Mouse (Mus musculus) heart, embryonic 12.5 days (tissue): ENCODE data around the gene 1810049J17Rik. TPM values are rescaled to one million over a fixed set of nuclear protein-coding genes. Genes with fewer than 3 reads are reported as not detected.

Source experiments
- ATAC-seq: fragments of 200-750 bp; cut with Nextera tagmentation; 2 replicates; pipeline ENCODE4 v1.8.0; 2017; ENCODE audit warnings: moderate TSS enrichment, moderate library complexity; ENCODE audit not compliant: insufficient number of reproducible peaks, low FRiP score
- H3K27ac ChIP-seq: fragments of 300-500 bp; sonication (generic); 2 replicates; pipeline ENCODE4 v1.5.1; 2016; ENCODE audit warnings: mild to moderate bottlenecking, moderate library complexity; ENCODE audit not compliant: poor library complexity, severe bottlenecking
- H3K27me3 ChIP-seq: fragments of 300-500 bp; sonication (generic); replicated peaks from 2 replicates; pipeline ENCODE4 v1.6.1; 2016; ENCODE audit warnings: mild to moderate bottlenecking, moderate library complexity
- H3K36me3 ChIP-seq: fragments of 300-500 bp; sonication (generic); 2 replicates; pipeline ENCODE4 v1.6.1; 2016; ENCODE audit warnings: mild to moderate bottlenecking, moderate library complexity
- H3K4me1 ChIP-seq: fragments of 300-500 bp; sonication (generic); replicated peaks from 2 replicates; pipeline ENCODE4 v1.6.1; 2016; ENCODE audit warnings: mild to moderate bottlenecking
- H3K4me2 ChIP-seq: fragments of 300-500 bp; sonication (generic); 2 replicates; pipeline ENCODE4 v1.6.1; 2016; ENCODE audit warnings: mild to moderate bottlenecking, moderate library complexity
- H3K4me3 ChIP-seq: fragments of 300-500 bp; sonication (generic); 2 replicates; pipeline ENCODE4 v1.5.1; 2016; ENCODE audit warnings: mild to moderate bottlenecking
- H3K9ac ChIP-seq: fragments of 300-500 bp; sonication (generic); 2 replicates; pipeline ENCODE4 v1.6.1; 2016; ENCODE audit warnings: mild to moderate bottlenecking, moderate library complexity
- H3K9me3 ChIP-seq: fragments of 300-500 bp; sonication (generic); replicated peaks from 2 replicates; pipeline ENCODE4 v1.6.1; 2016; ENCODE audit warnings: mild to moderate bottlenecking, moderate library complexity
- WGBS: fragments of 180-500 bp; shearing (Covaris S2); methylation state at CpG from one replicate; pipeline ENCODE4 v1.1.7; 2016; 5-methylcytosine and 5-hydroxymethylcytosine counted together
- polyA plus RNA-seq: library from polyadenylated mRNA; unstranded; fragments of >200 nt; fragmentation: Nextera tagmentation; extraction: Ambion mirVana; gene quantifications from 2 replicates; pipeline ENCODE4 v1.2.1, GENCODE M21; 2016

The 1810049J17Rik gene
- polyA plus RNA-seq, 1 experiment from 2014 or later, result 0.73 TPM

DNA sequence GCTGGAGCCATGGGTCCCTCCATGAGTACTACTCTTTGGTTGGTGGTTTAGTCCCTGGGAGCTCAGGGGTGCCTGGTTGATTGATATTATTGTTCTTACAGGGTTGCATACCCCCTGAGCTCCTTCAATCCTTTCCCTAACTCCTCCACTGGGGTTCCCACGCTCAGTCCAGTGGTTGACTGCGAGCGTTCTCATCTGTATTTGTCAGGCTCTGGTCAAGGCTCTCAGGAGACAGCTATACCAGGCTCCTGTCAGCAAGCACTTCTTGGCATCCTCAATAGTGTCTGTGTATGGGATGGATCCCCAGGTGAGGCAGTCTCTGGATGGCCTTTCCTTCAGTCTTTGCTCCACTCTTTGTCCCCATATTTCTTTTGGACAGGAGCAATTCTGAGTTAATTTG, 25.2 kb upstream of the 1810049J17Rik start:
- Histone ChIP-seq H3K9me3 (no peaks in the 10 kb centered on the region), H3K4me3 (no peak overlapping the region), H3K27me3 (no peaks in the 10 kb centered on the region), H3K4me2 (no peak overlapping the region), H3K4me1 (no peaks in the 10 kb centered on the region; the same call in 1 of the 2 replicates), H3K27ac (no peak overlapping the region), H3K36me3 (peaks cover 50% of the 10 kb centered on the region), H3K9ac (no peak overlapping the region)
- no peak for ATAC-seq
- 95% methylated on average over 3 of the region's 3 CpGs for WGBS

DNA sequence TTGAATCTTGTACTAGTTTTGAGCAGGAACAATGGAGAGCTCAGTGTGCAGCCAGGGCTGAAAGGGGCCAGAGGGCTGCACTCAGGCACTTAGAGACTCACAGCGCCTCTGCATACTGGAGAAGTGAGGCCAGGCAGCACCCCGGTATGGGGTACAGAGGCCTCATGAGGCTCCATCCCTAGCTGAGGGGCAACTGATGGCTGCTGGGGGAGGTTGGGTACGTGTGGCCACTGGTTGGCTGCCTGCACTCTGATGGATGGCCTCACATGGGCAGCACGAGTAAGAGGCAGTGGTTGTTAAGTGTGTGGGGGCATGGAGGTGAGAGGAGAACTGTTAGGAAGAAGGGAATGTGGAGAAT, 19.7 kb upstream of the 1810049J17Rik start:
- Histone ChIP-seq H3K27ac (0 out of 2 replicates have a peak overlapping the region, but pooled peaks have one; percentile 44), H3K4me3 (no peak overlapping the region), H3K9ac (no peak overlapping the region), H3K36me3 (peaks cover 27% of the 10 kb centered on the region), H3K4me1 (peaks cover 17% of the 10 kb centered on the region), H3K4me2 (no peak overlapping the region), H3K9me3 (no peaks in the 10 kb centered on the region), H3K27me3 (no peaks in the 10 kb centered on the region)
- 49% methylated on average over 4 of the region's 4 CpGs for WGBS
- no peak; the same call in 1 of the 2 replicates for ATAC-seq

DNA sequence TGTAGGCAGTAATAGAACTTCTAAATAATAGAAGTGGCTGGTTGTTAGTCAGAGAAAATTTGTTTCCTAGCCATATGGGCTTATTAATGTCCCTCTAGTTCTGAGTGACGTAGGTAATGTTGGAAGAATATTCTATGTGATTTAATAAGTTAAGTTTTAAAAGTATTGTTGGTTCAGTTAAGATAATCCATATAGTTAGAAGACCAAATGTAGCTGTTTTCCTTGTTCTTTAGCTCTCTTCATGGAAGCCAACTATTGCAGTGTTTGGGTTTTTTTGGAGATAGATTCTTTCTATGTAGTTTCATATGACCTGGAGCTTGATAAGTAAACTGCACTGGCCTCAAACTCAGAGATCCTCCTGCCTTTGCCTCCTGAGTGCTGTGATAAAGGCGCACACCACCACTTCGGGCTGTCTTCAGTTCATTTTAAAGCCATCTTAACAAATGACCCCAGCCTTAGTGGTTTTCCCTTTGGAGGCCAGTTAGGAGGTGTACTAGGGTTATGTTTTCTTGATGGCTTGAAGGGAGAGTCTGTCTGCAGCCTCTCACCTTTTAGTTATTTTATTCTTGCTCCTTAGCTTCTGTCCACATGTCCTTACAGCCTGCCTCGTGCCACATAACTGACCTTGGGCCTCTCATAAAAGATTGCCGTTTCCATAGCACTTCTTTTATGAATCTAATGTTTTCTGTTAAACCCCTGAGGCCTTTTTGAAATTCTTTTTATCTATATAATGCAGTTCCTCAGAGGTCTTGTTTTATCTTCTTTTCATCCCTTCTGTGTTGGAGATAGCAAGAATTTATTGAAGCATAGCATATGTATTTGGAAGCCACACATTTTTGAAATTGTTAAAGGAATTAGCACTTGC, 19.1 kb upstream of the 1810049J17Rik start:
- no peak for ATAC-seq
- Histone ChIP-seq H3K27ac (no peak overlapping the region; the same call in 1 of the 2 replicates), H3K4me1 (peaks cover 22% of the 10 kb centered on the region), H3K9me3 (no peaks in the 10 kb centered on the region), H3K36me3 (peaks cover 24% of the 10 kb centered on the region), H3K27me3 (no peaks in the 10 kb centered on the region), H3K9ac (no peak overlapping the region), H3K4me3 (no peak overlapping the region), H3K4me2 (no peak overlapping the region)
- 59% methylated on average over 5 of the region's 5 CpGs for WGBS

DNA sequence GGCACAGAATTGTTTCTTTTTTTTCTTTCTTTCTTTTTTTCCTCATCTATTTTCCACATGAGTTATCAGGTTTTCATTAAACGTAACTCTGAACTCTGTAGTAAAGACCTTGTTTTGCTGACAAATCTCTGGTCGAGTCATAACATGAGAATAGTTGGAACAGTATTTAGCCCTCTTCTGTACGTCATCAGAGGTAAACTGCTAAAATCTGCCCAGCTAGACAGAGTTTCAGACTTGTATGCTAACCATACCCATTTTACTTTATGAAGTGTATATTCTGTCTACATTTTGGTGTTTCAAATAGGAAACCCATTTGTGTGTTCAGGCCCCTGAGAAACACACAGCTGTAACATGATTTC, 16.1 kb upstream of the 1810049J17Rik start:
- 49% methylated on average over 3 of the region's 3 CpGs for WGBS
- Histone ChIP-seq H3K9ac (no peak overlapping the region), H3K4me2 (no peak overlapping the region), H3K4me3 (no peak overlapping the region), H3K27me3 (no peaks in the 10 kb centered on the region), H3K4me1 (peaks cover 38% of the 10 kb centered on the region), H3K36me3 (peaks cover 3% of the 10 kb centered on the region), H3K27ac (no peak overlapping the region), H3K9me3 (no peaks in the 10 kb centered on the region)
- ATAC-seq, result peak; percentile 33; the same call in 1 of the 2 replicates

DNA sequence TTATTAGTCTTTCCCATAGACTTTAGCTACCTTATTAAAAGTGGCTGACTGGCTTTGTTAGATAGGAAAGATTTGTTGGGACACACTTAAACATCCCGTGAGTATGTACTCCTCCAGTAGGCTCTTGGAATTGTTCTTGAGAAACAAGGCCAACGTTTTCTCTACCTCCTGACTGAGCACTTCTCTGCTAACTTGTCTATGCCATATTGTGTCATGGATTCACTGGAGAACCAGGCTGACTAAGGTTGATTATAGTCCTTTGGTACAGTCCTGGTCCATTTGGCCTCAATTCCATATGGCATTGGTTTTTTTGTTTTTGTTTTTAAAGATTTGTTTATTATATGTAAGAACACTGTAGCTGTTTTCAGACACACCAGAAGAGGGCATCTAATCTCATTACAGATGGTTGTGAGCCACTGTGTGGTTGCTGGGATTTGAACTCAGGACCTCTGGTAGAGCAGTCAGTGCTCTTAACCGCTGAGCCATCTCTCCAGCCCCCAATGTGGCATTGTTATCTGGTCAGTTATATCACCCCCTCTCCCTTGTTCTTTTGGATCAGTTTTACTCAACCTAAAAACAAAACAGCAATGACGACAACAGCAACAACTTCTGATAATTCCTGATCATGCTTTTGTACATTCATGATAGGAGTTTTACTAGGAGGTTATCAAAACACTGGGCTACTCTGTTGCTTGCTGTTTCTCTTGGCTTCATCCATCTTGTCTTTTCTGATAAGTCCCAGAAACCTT, 15.5 kb upstream of the 1810049J17Rik start:
- ATAC-seq, result peak; percentile 61; the same call in 1 of the 2 replicates
- Histone ChIP-seq H3K4me2 (no peak overlapping the region), H3K27ac (no peak overlapping the region), H3K9me3 (no peaks in the 10 kb centered on the region), H3K4me1 (peaks cover 38% of the 10 kb centered on the region), H3K9ac (no peak overlapping the region), H3K4me3 (no peak overlapping the region), H3K27me3 (no peaks in the 10 kb centered on the region), H3K36me3 (peaks cover 3% of the 10 kb centered on the region)
- 73% methylated on average over 4 of the region's 4 CpGs for WGBS

DNA sequence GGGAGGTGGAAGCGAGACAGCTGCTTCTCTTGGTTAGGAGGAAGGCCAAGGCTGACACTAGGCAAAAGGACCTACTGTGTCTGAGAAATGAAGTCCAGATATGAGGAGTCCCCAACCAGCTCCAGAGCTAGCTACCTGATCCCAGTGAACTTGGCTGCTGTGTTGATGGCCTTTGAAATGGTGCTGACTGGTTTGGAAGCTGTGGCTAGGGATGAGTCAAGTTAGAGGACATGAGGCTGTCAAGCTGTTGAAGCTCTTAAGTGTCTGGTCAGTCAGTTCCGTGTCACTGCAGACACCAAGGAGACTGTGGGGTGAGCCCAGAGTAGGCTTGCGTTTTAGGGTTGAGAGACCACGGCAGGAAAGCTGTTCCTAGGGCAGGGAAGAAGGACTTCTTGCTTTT, 12.7 kb upstream of the 1810049J17Rik start:
- WGBS, result 69% methylated on average over 4 of the region's 4 CpGs
- no peak for ATAC-seq
- H3K4me1 ChIP-seq, result peaks cover 52% of the 10 kb centered on the region
- H3K36me3 ChIP-seq, result no peaks in the 10 kb centered on the region
- no peak overlapping the region for H3K4me3 ChIP-seq
- H3K27me3 ChIP-seq, result no peaks in the 10 kb centered on the region
- H3K9me3 ChIP-seq, result no peaks in the 10 kb centered on the region
- H3K4me2 ChIP-seq, result no peak overlapping the region
- no peak overlapping the region for H3K9ac ChIP-seq
- no peak overlapping the region for H3K27ac ChIP-seq

DNA sequence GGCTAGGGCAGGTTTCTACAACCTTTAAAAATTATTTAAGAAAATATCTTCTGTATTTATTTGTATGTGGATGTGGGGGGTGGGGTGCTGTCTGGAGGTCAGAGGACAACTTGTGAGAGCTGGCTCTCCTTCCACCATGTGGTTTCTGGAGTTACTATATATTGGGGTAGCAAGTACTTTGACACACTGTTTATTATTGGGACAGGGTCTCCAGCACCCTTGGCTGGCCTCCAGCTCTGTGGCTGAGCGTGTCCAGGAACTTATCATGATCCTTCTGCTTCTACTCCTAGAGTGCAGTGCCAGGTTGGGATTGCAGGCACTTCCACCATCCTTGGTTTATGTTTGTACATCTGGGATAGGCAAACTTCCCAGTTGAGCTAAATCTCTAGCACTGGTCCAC, 9.6 kb upstream of the 1810049J17Rik start:
- Histone ChIP-seq H3K9me3 (no peaks in the 10 kb centered on the region), H3K27ac (peak overlapping the region; percentile 71), H3K9ac (no peak overlapping the region), H3K36me3 (no peaks in the 10 kb centered on the region), H3K27me3 (no peaks in the 10 kb centered on the region), H3K4me2 (0 out of 2 replicates have a peak overlapping the region, but pooled peaks have one; percentile 26), H3K4me3 (no peak overlapping the region), H3K4me1 (peaks cover 43% of the 10 kb centered on the region)
- WGBS, result 24% methylated on average over 1 of the region's 1 CpGs
- 0 out of 2 replicates have a peak, but pooled peaks have one; percentile 9 for ATAC-seq

DNA sequence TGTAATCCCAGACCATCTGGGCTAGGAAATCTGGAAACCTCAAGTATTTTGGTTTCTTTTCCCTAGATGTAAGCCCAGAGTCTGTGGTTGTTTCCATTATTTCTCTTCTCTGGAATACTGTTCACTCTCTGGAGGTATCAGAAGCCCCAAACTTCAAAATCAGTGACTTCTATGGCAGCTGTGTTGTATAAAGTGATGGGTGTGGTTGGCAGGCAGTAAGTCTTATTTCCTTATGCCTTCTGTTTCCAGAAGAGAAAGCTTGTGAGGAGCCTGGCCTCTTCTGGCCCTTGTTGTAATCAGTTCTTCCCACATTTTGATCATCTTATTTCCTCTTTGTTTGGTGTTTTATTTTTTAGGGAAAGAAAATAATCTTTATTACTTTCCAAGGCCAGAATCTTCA, 9.2 kb upstream of the 1810049J17Rik start:
- Histone ChIP-seq H3K9me3 (no peaks in the 10 kb centered on the region), H3K4me1 (peaks cover 45% of the 10 kb centered on the region), H3K4me3 (no peak overlapping the region), H3K27ac (peak overlapping the region; percentile 71), H3K9ac (no peak overlapping the region), H3K27me3 (no peaks in the 10 kb centered on the region), H3K4me2 (no peak overlapping the region), H3K36me3 (peaks cover under 1% of the 10 kb centered on the region; the same call in 1 of the 2 replicates)
- no peak for ATAC-seq

DNA sequence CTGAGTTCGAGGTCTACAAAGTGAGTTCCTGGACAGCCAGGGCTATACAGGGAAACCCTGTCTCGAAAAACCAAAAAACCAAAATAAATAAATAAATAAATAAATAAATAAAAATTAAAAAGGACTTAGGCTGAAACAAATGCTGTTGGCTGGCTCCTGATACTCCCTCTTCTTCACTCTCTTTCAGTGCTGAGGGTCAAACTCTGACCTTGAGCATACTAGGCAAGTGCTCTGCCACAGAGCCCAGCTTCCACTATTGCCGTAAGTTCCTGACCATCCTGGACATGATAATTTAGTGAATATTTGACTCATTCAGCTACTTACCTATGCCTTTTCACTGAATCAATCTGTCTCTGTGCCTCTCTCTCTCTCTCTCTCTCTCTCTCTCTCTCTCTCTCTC, 8.7 kb upstream of the 1810049J17Rik start:
- Histone ChIP-seq H3K9me3 (no peaks in the 10 kb centered on the region), H3K27me3 (no peaks in the 10 kb centered on the region), H3K4me1 (peaks cover 47% of the 10 kb centered on the region), H3K9ac (no peak overlapping the region), H3K27ac (peak overlapping the region; percentile 71), H3K4me2 (no peak overlapping the region), H3K36me3 (peaks cover 6% of the 10 kb centered on the region; the same call in 1 of the 2 replicates), H3K4me3 (no peak overlapping the region)
- WGBS, result 80% methylated on average over 3 of the region's 3 CpGs
- no peak for ATAC-seq

DNA sequence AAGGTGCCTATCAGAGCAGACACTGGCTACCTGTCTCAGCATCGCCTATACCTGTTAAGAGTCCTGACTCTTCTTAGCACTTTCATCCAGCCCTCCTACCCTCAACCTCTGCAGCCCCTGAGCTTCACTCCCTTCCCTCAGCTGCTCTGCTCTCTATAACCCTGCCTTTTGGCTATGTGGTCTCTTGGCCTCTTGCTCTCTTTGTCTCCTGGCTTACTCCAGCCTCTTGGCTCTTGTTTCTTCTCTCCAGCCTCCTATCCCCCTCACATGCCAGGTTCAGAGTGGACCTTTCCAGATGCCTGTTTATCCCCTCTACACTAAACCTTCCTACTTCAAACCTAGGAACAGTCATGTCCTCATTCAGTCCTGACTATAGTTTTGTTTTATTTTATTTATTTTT, 2.6 kb upstream of the 1810049J17Rik start:
- H3K9ac ChIP-seq, result no peak overlapping the region

DNA sequence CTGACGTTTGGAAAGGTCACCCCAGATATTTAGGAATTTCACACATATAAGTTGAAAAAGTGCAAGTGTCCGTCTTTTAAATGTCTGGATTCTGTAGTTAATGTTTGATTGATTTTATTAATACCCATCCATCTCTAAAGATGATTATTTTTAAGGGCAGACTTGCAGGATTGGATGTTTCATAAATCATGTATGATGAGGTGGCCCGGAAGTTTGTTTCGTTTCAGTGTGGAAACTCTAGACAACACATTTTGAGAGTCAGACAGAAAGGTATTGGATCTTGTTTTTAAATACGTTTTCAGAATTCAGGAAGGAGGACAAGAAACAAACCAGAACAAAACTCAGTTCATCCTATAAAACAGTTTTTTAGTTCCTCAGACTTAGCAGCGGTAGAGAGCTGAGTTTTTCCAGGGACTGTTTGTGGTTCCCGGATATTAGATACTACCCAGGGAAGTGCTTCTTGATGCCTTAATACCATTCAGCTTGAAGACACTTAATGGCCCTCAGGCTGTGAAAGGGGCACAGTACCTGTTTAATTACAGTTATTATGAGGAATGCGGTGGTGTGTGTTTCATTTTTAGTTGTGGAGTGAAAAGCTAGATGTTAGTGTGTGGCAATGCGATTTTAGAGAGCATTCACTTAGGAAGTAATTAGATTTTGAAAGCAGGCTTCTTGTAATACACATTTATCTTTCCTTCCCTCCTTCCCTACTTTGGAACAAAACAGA, 1.1 kb upstream of the 1810049J17Rik start:
- Histone ChIP-seq H3K9ac (peak overlapping the region; percentile 99), H3K4me3 (peak overlapping the region; percentile 98), H3K27me3 (no peaks in the 10 kb centered on the region), H3K27ac (no peak overlapping the region), H3K9me3 (no peaks in the 10 kb centered on the region), H3K36me3 (peaks cover 6% of the 10 kb centered on the region; the same call in 1 of the 2 replicates), H3K4me1 (peaks cover 31% of the 10 kb centered on the region), H3K4me2 (peak overlapping the region; percentile 79)
- WGBS, result 14% methylated on average over 9 of the region's 9 CpGs
- no peak for ATAC-seq

More for the DNA sequence above, 2.6 kb upstream of the 1810049J17Rik start:
- Histone ChIP-seq H3K4me3 (peak overlapping the region; percentile 3; the same call in 1 of the 2 replicates), H3K4me2 (peak overlapping the region; percentile 44), H3K27me3 (no peaks in the 10 kb centered on the region), H3K27ac (no peak overlapping the region), H3K36me3 (peaks cover 6% of the 10 kb centered on the region; the same call in 1 of the 2 replicates), H3K9me3 (no peaks in the 10 kb centered on the region), H3K4me1 (peaks cover 31% of the 10 kb centered on the region)
- ATAC-seq, result no peak
- WGBS, result 81% methylated on average over 1 of the region's 1 CpGs
